Mouse (Mus musculus) heart, embryonic 12.5 days (tissue): ENCODE measurements around the gene Gnai1. TPM values are rescaled to one million over a fixed set of nuclear protein-coding genes. Genes with fewer than 3 reads are reported as not detected.
A peak's percentile ranks its signal among the peaks of the same experiment; 100 is the strongest.

Experiments
- ATAC-seq: fragments of 200-750 bp; cut with Nextera tagmentation; 2 replicates; pipeline ENCODE4 v1.8.0; 2017; ENCODE audit warnings: moderate TSS enrichment, moderate library complexity; ENCODE audit not compliant: insufficient number of reproducible peaks, low FRiP score
- H3K27ac ChIP-seq: fragments of 300-500 bp; sonication (generic); 2 replicates; pipeline ENCODE4 v1.5.1; 2016; ENCODE audit warnings: mild to moderate bottlenecking, moderate library complexity; ENCODE audit not compliant: poor library complexity, severe bottlenecking
- H3K27me3 ChIP-seq: fragments of 300-500 bp; sonication (generic); replicated peaks from 2 replicates; pipeline ENCODE4 v1.6.1; 2016; ENCODE audit warnings: mild to moderate bottlenecking, moderate library complexity
- H3K36me3 ChIP-seq: fragments of 300-500 bp; sonication (generic); 2 replicates; pipeline ENCODE4 v1.6.1; 2016; ENCODE audit warnings: mild to moderate bottlenecking, moderate library complexity
- H3K4me1 ChIP-seq: fragments of 300-500 bp; sonication (generic); replicated peaks from 2 replicates; pipeline ENCODE4 v1.6.1; 2016; ENCODE audit warnings: mild to moderate bottlenecking
- H3K4me2 ChIP-seq: fragments of 300-500 bp; sonication (generic); 2 replicates; pipeline ENCODE4 v1.6.1; 2016; ENCODE audit warnings: mild to moderate bottlenecking, moderate library complexity
- H3K4me3 ChIP-seq: fragments of 300-500 bp; sonication (generic); 2 replicates; pipeline ENCODE4 v1.5.1; 2016; ENCODE audit warnings: mild to moderate bottlenecking
- H3K9ac ChIP-seq: fragments of 300-500 bp; sonication (generic); 2 replicates; pipeline ENCODE4 v1.6.1; 2016; ENCODE audit warnings: mild to moderate bottlenecking, moderate library complexity
- H3K9me3 ChIP-seq: fragments of 300-500 bp; sonication (generic); replicated peaks from 2 replicates; pipeline ENCODE4 v1.6.1; 2016; ENCODE audit warnings: mild to moderate bottlenecking, moderate library complexity
- WGBS: fragments of 180-500 bp; shearing (Covaris S2); methylation state at CpG from one replicate; pipeline ENCODE4 v1.1.7; 2016; 5-methylcytosine and 5-hydroxymethylcytosine counted together
- polyA plus RNA-seq: library from polyadenylated mRNA; unstranded; fragments of >200 nt; fragmentation: Nextera tagmentation; extraction: Ambion mirVana; gene quantifications from 2 replicates; pipeline ENCODE4 v1.2.1, GENCODE M21; 2016

Gnai1 gene
- 32.4 and 33.7 TPM in 2 replicates for polyA plus RNA-seq

DNA sequence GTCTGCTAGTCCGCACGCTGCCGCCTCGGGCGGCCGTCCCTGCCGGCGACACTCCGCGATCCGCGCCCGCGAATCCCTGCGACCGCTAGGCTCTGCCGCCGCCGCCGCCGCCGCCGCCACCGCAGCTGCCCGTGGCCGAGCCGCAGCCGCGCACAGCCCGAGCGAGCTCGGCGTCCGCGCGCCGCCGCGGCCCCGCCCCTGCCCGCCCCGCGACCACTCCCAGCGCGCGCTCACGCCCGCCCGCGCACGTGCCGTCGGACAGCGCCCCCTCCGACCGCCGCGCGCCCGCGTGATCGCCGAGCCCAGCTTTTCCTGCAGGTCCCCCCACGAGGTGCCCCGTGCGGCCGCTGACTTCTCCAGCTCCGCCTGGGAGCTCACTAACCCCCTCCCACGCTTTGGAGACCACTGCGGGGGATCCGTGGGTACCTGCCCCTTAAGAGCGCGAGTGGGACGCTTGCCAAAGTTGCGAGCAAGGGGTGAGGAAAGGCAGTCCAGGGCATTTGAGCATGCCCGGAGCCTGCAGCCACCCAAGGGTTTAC lies at the start of gene Gnai1:
TSS of gene Gnai1 (minus strand) at position 75 of the 539 bp plus-strand sequence.
- H3K4me2 ChIP-seq: peak within 1 kb of the TSS; percentile 87
- peak within 1 kb of the TSS; percentile 93 for H3K4me3 ChIP-seq
- H3K9me3 ChIP-seq: no peaks in the 10 kb centered on the region
- peaks cover 4% of the 10 kb centered on the region; the same call in 1 of the 2 replicates for H3K4me1 ChIP-seq
- peak; percentile 94 for ATAC-seq
- no peaks in the 10 kb centered on the region for H3K36me3 ChIP-seq
- peak within 1 kb of the TSS; percentile 90 for H3K9ac ChIP-seq
- peak within 1 kb of the TSS; percentile 78 for H3K27ac ChIP-seq
- WGBS: 7% methylated on average over 73 of the region's 76 CpGs
- no peaks in the 10 kb centered on the region for H3K27me3 ChIP-seq

DNA sequence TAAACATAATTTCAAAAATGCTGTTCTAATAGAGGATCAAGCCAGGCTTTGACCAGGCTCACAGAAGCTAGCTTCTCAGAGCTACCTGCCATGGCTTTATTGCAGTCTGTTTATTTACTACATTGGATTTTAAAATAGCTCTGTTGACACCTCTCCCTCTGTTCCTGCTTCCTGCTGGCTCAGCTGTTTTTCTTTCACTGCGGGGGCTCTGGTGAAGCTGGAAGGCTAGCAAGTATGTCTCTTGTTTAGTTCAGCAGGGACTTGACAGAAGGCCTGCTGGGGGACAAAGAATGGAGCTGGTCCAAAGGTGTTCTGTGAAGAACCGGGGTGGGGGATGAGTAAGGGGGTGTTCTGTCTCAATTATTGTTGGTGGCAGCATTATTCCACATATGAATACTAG lies 7.7 kb upstream of the Gnai1 start:
- Histone ChIP-seq H3K36me3 (no peaks in the 10 kb centered on the region), H3K4me1 (0 out of 2 replicates have a peak, but pooled peaks cover 3% of the 10 kb centered on the region), H3K9ac (no peak overlapping the region), H3K9me3 (no peaks in the 10 kb centered on the region), H3K4me2 (no peak overlapping the region), H3K4me3 (no peak overlapping the region), H3K27me3 (no peaks in the 10 kb centered on the region), H3K27ac (no peak overlapping the region)
- ATAC-seq: no peak
- 6% methylated on average over 2 of the region's 2 CpGs for WGBS

DNA sequence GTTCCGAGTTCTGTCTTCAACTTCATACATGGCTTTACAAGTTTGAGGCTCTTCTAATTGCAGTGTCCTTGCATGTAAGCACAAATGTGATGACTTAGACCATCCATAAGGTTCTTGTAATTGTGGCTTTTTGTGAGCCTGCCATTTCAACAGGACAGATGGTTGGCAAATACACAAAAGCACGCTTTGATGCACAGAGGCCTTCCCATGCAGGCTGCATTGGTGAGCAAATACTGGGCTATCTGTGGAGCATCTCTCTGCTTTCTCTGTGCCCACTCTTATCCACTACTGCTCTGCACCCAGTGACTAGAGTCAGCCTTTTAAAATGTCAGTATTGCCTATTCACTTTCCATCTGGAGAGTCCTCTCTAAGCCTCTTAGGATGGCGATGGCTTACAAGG lies 5.3 kb upstream of the Gnai1 start:
- no peaks in the 10 kb centered on the region for H3K9me3 ChIP-seq
- H3K27me3 ChIP-seq: no peaks in the 10 kb centered on the region
- 0 out of 2 replicates have a peak, but pooled peaks cover 3% of the 10 kb centered on the region for H3K4me1 ChIP-seq
- no peaks in the 10 kb centered on the region for H3K36me3 ChIP-seq
- no peak overlapping the region for H3K4me2 ChIP-seq
- WGBS: 77% methylated on average over 3 of the region's 3 CpGs
- no peak overlapping the region for H3K27ac ChIP-seq
- ATAC-seq: no peak
- no peak overlapping the region for H3K9ac ChIP-seq
- H3K4me3 ChIP-seq: no peak overlapping the region

DNA sequence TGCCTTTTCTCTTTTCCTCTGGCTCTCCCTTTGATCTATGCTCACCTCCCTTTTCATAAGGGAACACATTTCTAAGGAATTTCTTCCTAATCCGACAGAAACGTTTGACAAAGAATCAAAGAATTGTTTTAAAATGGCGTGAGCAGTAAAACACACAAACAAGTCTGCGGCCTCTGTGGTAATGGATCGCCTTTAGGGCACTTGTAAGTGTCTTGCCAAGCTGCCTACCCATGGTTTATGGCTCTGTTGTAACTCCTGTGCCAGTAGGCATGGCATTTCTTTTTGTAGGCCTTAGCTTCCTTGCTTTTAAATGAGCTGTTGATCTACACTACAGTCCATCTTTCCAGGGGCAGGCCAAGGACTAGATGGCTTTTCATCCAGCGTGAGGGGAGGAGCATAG lies 801 bp upstream of the Gnai1 start:
- Histone ChIP-seq H3K27ac (no peak overlapping the region), H3K4me2 (peak overlapping the region; percentile 87), H3K27me3 (no peaks in the 10 kb centered on the region), H3K36me3 (no peaks in the 10 kb centered on the region), H3K9me3 (no peaks in the 10 kb centered on the region), H3K4me3 (peak overlapping the region; percentile 93), H3K9ac (peak overlapping the region; percentile 79; the same call in 1 of the 2 replicates), H3K4me1 (peaks cover 4% of the 10 kb centered on the region; the same call in 1 of the 2 replicates)
- WGBS: 26% methylated on average over 6 of the region's 6 CpGs
- ATAC-seq: no peak

DNA sequence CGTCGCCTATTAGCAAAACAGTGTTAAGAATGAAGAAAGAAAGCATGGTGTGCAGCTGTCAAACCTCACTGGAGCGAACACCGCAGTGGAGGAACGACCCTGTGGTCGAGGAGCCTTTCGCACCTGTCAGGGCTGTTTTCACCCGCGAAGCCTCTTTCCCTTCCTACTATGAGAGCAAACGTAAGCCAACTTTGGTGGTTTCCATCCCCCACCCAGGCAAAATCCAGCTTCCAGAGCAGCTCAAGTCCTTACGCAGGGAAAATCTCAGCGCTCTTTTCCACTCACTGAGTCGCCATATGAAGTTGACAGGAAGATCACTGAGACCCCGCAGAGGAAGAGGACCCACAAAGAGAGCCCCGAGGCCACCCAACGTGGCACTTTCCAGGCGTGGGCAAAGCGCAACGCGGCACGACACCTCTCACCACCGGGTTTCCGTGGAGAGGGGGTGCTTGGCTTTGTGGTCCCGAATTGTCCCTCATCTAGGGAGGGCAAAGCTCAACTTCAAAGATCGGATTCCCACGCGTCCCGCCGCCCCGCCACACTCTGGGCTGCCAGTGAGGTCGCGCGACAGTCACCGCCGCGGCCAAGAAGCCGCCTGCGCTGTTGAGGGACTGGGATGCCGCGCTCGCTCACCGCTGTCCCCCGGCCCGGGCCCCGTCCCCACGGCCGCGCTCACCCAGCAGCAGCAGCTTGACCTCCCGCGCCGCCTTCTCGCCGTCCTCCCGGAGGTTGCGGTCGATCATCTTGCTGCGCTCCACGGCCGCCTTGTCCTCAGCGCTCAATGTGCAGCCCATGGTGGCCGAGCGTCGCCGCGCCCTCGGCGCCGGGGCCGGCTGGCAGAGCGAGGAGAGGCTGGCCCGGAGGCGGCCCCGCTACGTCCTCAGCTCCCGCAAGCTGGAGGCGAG lies 527 bp downstream of the Gnai1 start:
- no peaks in the 10 kb centered on the region for H3K27me3 ChIP-seq
- H3K4me1 ChIP-seq: peaks cover 4% of the 10 kb centered on the region; the same call in 1 of the 2 replicates
- H3K9me3 ChIP-seq: no peaks in the 10 kb centered on the region
- WGBS: 1% methylated on average over 76 of the region's 76 CpGs
- H3K9ac ChIP-seq: peak overlapping the region; percentile 90
- peak overlapping the region; percentile 87 for H3K4me2 ChIP-seq
- ATAC-seq: peak; percentile 84
- H3K36me3 ChIP-seq: no peaks in the 10 kb centered on the region
- H3K4me3 ChIP-seq: peak overlapping the region; percentile 93
- H3K27ac ChIP-seq: peak overlapping the region; percentile 78

DNA sequence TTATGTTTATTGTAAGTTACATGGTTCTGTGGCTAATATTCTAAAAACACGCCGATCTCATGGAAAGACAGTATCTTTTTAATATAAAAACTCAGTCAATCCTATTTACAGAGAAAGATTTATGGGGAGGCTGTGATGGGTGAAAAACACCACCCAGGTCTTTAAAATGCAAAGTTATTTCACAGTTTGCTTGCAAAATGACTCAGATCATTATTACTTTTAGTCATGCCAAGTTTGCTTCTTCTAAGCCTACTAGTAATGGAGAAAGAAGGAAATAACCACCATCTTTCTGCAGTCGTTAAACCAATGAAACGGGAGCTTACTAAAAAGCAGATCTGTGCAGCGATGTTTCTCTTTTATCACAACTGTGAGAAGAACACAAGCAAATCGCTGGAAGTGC lies 1.4 kb downstream of the Gnai1 start:
- Histone ChIP-seq H3K4me2 (peak overlapping the region; percentile 87), H3K9me3 (no peaks in the 10 kb centered on the region), H3K27me3 (no peaks in the 10 kb centered on the region), H3K4me3 (peak overlapping the region; percentile 93), H3K36me3 (no peaks in the 10 kb centered on the region), H3K9ac (no peak overlapping the region), H3K27ac (no peak overlapping the region), H3K4me1 (peaks cover 4% of the 10 kb centered on the region; the same call in 1 of the 2 replicates)
- WGBS: 34% methylated on average over 6 of the region's 6 CpGs
- no peak for ATAC-seq

DNA sequence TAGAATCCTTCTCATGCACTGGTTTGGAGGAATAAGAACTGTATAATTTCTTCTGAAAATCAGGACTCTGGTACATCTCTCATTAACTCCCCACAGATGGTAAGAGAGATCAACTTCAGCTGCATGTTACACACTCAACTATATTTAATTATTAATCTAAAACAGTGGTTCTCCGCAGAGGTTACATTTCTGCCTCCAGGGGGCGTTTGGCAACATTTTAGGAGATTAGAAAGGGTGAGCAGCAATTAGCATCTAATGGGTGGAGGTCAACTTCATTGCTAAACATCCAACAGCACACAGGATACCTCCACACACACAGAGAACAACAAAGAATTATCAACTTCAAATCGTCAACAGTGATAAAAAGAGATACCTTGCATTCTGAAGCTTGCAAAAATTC lies 2.0 kb downstream of the Gnai1 start:
- H3K27ac ChIP-seq: no peak overlapping the region
- WGBS: 13% methylated on average over 3 of the region's 3 CpGs
- no peak overlapping the region for H3K9ac ChIP-seq
- no peaks in the 10 kb centered on the region for H3K36me3 ChIP-seq
- peak overlapping the region; percentile 39; the same call in 1 of the 2 replicates for H3K4me2 ChIP-seq
- H3K4me3 ChIP-seq: no peak overlapping the region
- H3K9me3 ChIP-seq: no peaks in the 10 kb centered on the region
- peaks cover 4% of the 10 kb centered on the region; the same call in 1 of the 2 replicates for H3K4me1 ChIP-seq
- H3K27me3 ChIP-seq: no peaks in the 10 kb centered on the region
- ATAC-seq: no peak

DNA sequence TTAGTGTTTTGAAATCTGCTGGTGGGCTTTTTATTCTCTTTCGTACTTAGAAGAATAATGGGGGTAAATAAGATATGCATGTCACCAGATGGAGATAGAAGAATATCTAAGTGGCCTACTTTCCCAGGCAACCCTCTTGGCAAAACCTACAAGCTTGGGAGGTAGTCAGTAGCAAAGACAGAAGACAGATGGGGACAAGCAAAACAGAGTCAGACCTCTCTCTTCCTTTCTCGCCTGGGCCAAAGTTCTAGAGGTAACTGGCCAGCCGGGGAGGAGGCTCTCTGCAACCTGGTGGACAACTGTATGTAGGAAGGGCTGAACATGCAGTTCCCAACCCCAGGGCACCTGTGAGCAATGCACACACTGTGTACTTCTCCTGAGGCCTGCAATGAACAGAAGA lies 12.9 kb downstream of the Gnai1 start:
- no peak overlapping the region for H3K4me2 ChIP-seq
- peaks cover 5% of the 10 kb centered on the region for H3K4me1 ChIP-seq
- H3K27ac ChIP-seq: no peak overlapping the region
- H3K4me3 ChIP-seq: no peak overlapping the region
- peaks cover 7% of the 10 kb centered on the region for H3K9me3 ChIP-seq
- H3K27me3 ChIP-seq: no peaks in the 10 kb centered on the region
- no peak for ATAC-seq
- WGBS: 89% methylated on average over 3 of the region's 3 CpGs
- H3K36me3 ChIP-seq: 0 out of 2 replicates have a peak, but pooled peaks cover 5% of the 10 kb centered on the region
- H3K9ac ChIP-seq: no peak overlapping the region

DNA sequence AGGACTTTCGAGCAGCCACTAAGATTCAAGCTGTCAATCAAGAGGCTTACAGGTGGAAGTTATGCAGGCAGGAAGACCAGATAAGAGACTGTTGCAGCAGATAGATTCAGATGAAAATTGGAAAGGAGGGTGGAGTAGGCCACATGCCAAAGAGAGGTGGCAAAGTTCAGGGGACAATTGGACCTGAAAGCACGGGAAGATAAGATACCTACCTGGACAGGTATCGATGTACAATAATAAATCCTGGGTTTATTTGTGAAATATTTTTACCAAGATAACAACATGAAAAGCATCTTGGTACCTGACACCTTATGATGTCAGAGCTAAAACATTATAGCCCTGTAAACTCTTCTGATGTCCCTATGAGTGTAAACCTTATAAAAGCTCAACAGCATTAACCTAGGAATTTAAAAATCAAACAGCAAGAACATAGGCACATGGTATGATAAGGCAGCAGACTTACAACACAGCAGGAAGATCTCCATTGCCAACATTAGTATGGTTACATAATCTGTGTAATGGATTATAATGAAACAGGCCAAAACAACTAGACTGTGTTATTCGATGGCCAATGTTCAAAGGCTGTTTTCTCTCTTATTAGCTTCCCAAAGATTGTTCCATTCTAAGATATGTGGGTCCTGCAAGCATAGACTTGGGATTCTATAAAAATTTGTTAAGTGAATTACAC lies 16.6 kb downstream of the Gnai1 start:
- H3K27me3 ChIP-seq: no peaks in the 10 kb centered on the region
- H3K4me3 ChIP-seq: no peak overlapping the region
- 0 out of 2 replicates have a peak, but pooled peaks cover 5% of the 10 kb centered on the region for H3K36me3 ChIP-seq
- no peak overlapping the region for H3K9ac ChIP-seq
- ATAC-seq: no peak
- peaks cover 5% of the 10 kb centered on the region for H3K4me1 ChIP-seq
- H3K27ac ChIP-seq: no peak overlapping the region
- 72% methylated on average over 4 of the region's 4 CpGs for WGBS
- H3K9me3 ChIP-seq: peaks cover 7% of the 10 kb centered on the region
- no peak overlapping the region for H3K4me2 ChIP-seq

DNA sequence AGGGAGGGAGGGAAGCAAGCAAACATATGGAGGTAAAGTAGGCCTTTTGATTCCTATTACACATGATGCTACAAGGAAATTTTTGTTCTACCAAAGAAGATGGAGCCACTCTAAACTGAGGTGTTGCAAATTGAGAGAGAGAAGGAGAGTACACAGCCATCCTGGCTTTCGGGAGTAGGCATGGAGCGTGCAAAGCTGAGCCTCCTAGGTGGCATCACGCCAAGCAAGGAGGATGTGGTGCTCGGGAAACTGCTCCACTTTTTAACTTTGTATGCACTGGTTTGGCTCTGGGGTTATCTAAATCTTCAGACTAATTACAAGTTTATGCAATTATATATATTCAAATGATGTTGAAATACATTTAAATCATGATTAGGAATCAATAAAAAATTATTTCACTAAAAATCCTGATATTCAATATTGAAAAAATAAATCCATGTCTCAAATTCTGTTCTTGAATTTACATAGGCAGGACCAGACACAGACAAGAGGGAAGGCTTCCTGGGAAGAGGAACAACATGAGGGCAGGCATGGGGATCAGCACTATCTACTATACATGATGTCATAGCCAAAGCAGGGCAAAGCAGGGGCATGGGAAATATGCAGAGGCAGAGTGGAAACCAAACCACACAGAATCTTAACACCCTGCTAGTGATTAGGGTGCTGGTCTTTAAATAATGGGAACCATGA lies 17.2 kb downstream of the Gnai1 start:
- H3K4me1 ChIP-seq: peaks cover 7% of the 10 kb centered on the region
- no peaks in the 10 kb centered on the region for H3K27me3 ChIP-seq
- ATAC-seq: no peak
- H3K4me2 ChIP-seq: no peak overlapping the region
- 0 out of 2 replicates have a peak, but pooled peaks cover 5% of the 10 kb centered on the region for H3K36me3 ChIP-seq
- peaks cover 7% of the 10 kb centered on the region for H3K9me3 ChIP-seq
- no peak overlapping the region for H3K27ac ChIP-seq
- no peak overlapping the region for H3K9ac ChIP-seq
- no peak overlapping the region for H3K4me3 ChIP-seq
- 65% methylated on average over 4 of the region's 4 CpGs for WGBS
